Mouse (Mus musculus): ENCODE results near the gene Fggy. TPM values are rescaled to one million over a fixed set of nuclear protein-coding genes. Genes with fewer than 3 reads are reported as not detected.
A peak's percentile ranks its signal among the peaks of the same experiment; 100 is the strongest.

Fggy gene
- polyA plus RNA-seq, 1 experiment from 2014 or later: 8.1 TPM

DNA sequence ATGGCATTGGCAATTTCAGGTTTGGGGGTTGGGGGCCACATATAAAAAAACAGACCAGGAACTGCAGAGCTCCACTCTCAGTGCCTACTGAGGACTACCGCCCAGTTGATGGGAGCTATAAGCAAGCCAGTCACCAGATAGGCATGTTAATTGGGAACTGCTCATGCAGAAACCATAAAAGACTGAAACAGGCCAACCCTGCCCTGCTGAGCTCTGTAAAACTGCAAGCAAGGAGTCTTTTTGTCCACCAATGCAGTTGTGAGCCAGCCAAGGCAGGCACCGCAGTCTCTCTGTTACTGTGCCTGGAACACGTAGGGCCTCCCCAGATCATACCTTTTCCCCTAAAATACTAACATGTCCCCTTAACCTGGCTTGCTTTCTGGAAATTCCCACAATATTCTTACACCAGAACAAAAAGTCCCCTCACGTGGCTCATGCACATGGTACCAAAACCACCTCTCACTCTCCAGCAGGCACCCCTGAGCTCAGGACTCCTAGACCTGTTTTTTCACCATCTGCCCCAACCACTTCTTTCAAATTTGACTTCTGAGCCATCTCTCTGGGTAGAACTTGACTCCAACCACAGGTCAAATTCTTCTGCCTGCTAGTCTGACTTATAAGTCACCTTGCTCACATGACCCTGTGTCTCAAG, 377.2 kb downstream of the Fggy start:
- 90% methylated on average over 4 of the region's 4 CpGs for WGBS
- no peaks in the 10 kb centered on the region for H3K4me1 ChIP-seq (ENCODE audit: control insufficient read depth, insufficient read depth, low read length)
- no peak overlapping the region for H3K4me2 ChIP-seq (replicated peaks; ENCODE audit: low read depth, low read length)
- no peak for ATAC-seq (ENCODE audit: insufficient number of reproducible peaks, insufficient read depth, low FRiP score, low read depth)
- no peak overlapping the region for H3K4me3 ChIP-seq (ENCODE audit: low read depth, low read length)
- H3K9me3 ChIP-seq (ENCODE audit: control insufficient read depth, low read depth, low read length): no peaks in the 10 kb centered on the region
- H3K27me3 ChIP-seq (ENCODE audit: control insufficient read depth, insufficient read depth, low read length): no peaks in the 10 kb centered on the region
- H3K27ac ChIP-seq (ENCODE audit: low read length): no peak overlapping the region
- no peak overlapping the region for H3K9ac ChIP-seq (replicated peaks; ENCODE audit: low read depth, low read length)
- H3K36me3 ChIP-seq (ENCODE audit: control insufficient read depth, insufficient read depth, low read length): no peaks in the 10 kb centered on the region

DNA sequence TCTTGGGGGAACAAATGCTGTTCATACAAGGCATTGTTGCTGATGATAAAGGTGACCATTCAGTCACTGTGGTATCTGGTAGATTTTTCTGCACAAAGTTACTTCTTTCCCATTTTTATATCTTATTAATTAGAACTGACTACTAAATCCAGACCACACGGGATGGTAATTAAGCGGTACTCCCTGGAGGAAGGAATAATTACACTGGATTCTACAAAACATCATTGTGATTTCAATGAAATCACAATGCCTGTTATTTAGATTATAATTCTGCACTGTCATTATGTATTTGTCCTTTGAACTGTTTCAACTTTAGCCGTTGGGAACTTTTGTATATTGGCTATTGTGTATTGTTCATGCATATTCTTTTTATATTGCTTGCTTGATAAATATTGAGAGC, 381.4 kb downstream of the Fggy start:
- no peak overlapping the region for H3K9ac ChIP-seq (replicated peaks; ENCODE audit: low read depth, low read length)
- WGBS: 82% methylated on average over 3 of the region's 3 CpGs
- ATAC-seq (ENCODE audit: insufficient number of reproducible peaks, insufficient read depth, low FRiP score, low read depth): no peak

DNA sequence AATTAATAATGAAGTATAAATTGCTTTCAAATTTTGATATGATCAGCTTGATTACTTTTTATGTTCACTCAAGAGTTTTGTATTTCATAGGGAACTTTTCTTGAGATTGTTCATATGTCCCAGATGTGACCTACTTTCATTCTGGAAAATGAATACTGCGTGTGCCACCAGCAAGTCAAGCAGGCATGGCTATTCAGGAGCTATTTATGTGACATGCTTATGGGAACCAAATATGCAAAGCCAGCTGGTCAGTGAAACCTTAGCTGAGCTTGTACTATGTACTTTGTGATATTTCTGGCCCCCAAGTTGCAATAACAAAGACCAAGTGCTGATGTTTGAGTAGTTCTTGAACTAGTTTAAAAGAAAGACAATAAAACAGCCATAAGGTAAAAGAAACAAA, 390.6 kb downstream of the Fggy start:
- H3K27me3 ChIP-seq (ENCODE audit: control insufficient read depth, insufficient read depth, low read length): no peaks in the 10 kb centered on the region
- H3K36me3 ChIP-seq (ENCODE audit: control insufficient read depth, insufficient read depth, low read length): no peaks in the 10 kb centered on the region
- H3K9ac ChIP-seq (replicated peaks; ENCODE audit: low read depth, low read length): no peak overlapping the region
- no peaks in the 10 kb centered on the region for H3K9me3 ChIP-seq (ENCODE audit: control insufficient read depth, low read depth, low read length)
- WGBS: 68% methylated on average over 1 of the region's 1 CpGs
- no peak overlapping the region for H3K4me2 ChIP-seq (replicated peaks; ENCODE audit: low read depth, low read length)
- H3K4me3 ChIP-seq (ENCODE audit: low read depth, low read length): no peak overlapping the region
- no peak overlapping the region for H3K27ac ChIP-seq (ENCODE audit: low read length)
- ATAC-seq (ENCODE audit: insufficient number of reproducible peaks, insufficient read depth, low FRiP score, low read depth): no peak
- H3K4me1 ChIP-seq (ENCODE audit: control insufficient read depth, insufficient read depth, low read length): no peaks in the 10 kb centered on the region

More for the DNA sequence above, 381.4 kb downstream of the Fggy start:
- no peaks in the 10 kb centered on the region for H3K27me3 ChIP-seq (ENCODE audit: control insufficient read depth, insufficient read depth, low read length)
- no peaks in the 10 kb centered on the region for H3K9me3 ChIP-seq (ENCODE audit: control insufficient read depth, low read depth, low read length)
- no peak overlapping the region for H3K27ac ChIP-seq (ENCODE audit: low read length)
- no peaks in the 10 kb centered on the region for H3K4me1 ChIP-seq (ENCODE audit: control insufficient read depth, insufficient read depth, low read length)
- no peak overlapping the region for H3K4me3 ChIP-seq (ENCODE audit: low read depth, low read length)
- no peaks in the 10 kb centered on the region for H3K36me3 ChIP-seq (ENCODE audit: control insufficient read depth, insufficient read depth, low read length)
- H3K4me2 ChIP-seq (replicated peaks; ENCODE audit: low read depth, low read length): no peak overlapping the region

DNA sequence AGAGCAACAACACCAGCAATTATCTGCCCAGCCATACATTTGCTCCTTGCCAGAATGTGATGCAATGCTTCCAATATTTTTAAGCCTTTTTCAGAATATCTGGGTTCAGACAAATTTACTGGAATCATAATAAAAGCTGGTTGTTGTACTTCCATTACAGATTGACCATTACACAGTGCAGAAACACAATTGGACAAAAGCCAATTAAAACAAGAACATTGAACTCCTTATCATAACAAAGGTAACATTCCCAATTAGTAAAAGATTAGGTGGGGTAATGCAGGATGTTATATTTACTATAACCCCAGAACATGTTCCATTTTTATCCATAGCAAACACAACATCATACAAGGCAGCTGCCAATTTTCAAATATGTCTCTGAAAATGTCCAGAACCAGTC, 396.0 kb downstream of the Fggy start:
- no peak for ATAC-seq (ENCODE audit: insufficient number of reproducible peaks, insufficient read depth, low FRiP score, low read depth)
- H3K4me2 ChIP-seq (replicated peaks; ENCODE audit: low read depth, low read length): no peak overlapping the region
- H3K9ac ChIP-seq (replicated peaks; ENCODE audit: low read depth, low read length): no peak overlapping the region
- no peaks in the 10 kb centered on the region for H3K27me3 ChIP-seq (ENCODE audit: control insufficient read depth, insufficient read depth, low read length)
- no peak overlapping the region for H3K27ac ChIP-seq (ENCODE audit: low read length)
- no peaks in the 10 kb centered on the region for H3K9me3 ChIP-seq (ENCODE audit: control insufficient read depth, low read depth, low read length)
- no peaks in the 10 kb centered on the region for H3K4me1 ChIP-seq (ENCODE audit: control insufficient read depth, insufficient read depth, low read length)
- no peak overlapping the region for H3K4me3 ChIP-seq (ENCODE audit: low read depth, low read length)
- no peaks in the 10 kb centered on the region for H3K36me3 ChIP-seq (ENCODE audit: control insufficient read depth, insufficient read depth, low read length)

DNA sequence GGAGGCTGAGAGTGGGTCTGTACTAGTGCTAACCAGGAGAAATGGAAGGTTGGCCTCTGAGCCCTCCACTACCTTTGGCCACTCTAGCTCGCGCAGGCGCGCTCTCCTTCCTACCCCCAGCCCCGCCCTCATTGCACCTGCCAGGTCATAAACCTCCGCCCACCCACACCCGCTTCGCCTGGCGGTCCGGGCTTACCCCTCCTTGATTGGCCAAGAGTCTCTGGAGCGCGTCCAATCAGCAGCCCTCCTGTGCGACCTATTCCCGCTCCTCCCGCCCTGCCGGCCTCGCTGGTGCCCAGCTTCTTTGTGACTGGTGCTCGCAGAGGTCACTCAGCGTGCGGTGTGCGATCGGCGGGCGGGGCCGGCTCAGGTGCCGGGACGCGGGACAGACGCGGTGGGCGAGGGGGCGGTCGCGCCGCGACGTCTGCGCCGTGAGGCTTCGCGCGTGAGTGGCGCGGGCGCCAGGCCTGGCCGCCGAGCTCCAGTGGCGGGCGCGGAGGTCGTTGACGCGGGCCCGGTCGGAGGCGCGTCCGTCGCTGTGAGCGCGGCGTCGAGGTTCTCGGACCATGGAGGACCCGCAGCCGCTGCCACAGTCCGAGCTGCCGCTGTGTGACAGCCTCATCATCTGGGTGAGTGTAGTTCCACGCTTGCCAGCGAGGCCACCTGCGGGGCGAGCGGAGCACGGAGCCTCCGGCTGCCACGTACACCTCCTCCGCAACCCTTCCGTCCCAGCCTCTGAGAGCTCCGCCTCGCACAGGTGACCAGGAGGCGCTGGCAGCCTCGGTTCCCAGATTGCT, 409.8 kb downstream of the Fggy start, which contains the start of gene Hook1:
Gene Hook1 (plus strand): TSS at position 313 of the 797 bp plus-strand sequence.
- Histone ChIP-seq H3K4me1 (ENCODE audit: control insufficient read depth, insufficient read depth, low read length) (no peaks in the 10 kb centered on the region), H3K27ac (ENCODE audit: low read length) (peak within 1 kb of the TSS; percentile 44; the same call in 1 of the 2 replicates), H3K4me2 (replicated peaks; ENCODE audit: low read depth, low read length) (peak within 1 kb of the TSS; percentile 77), H3K9ac (replicated peaks; ENCODE audit: low read depth, low read length) (peak within 1 kb of the TSS; percentile 22), H3K9me3 (ENCODE audit: control insufficient read depth, low read depth, low read length) (no peaks in the 10 kb centered on the region), H3K36me3 (ENCODE audit: control insufficient read depth, insufficient read depth, low read length) (no peaks in the 10 kb centered on the region), H3K27me3 (ENCODE audit: control insufficient read depth, insufficient read depth, low read length) (no peaks in the 10 kb centered on the region), H3K4me3 (ENCODE audit: low read depth, low read length) (peak within 1 kb of the TSS; percentile 57)
- under 1% methylated on average over 82 of the region's 82 CpGs for WGBS
- ATAC-seq (ENCODE audit: insufficient number of reproducible peaks, insufficient read depth, low FRiP score, low read depth): peak; percentile 100
